Mouse (Mus musculus) lung, embryonic 15.5 days (tissue): ENCODE measurements around the gene Adam8. TPM values are rescaled to one million over a fixed set of nuclear protein-coding genes. Genes with fewer than 3 reads are reported as not detected.

Source experiments
- ATAC-seq: fragments of 200-750 bp; cut with Nextera tagmentation; 2 replicates; pipeline ENCODE4 v1.8.0; 2017; ENCODE audit warnings: moderate number of reproducible peaks, borderline replicate concordance; ENCODE audit not compliant: low FRiP score, low TSS enrichment; ENCODE audit errors: extremely low read depth
- H3K27ac ChIP-seq: fragments of 300-500 bp; sonication (generic); 2 replicates; pipeline ENCODE4 v1.5.1; 2015; ENCODE audit warnings: moderate library complexity, mild to moderate bottlenecking, inconsistent platforms
- H3K27me3 ChIP-seq: fragments of 300-500 bp; sonication (generic); 2 replicates; pipeline ENCODE4 v1.6.1; 2015; ENCODE audit warnings: inconsistent platforms
- H3K36me3 ChIP-seq: fragments of 300-500 bp; sonication (generic); 2 replicates; pipeline ENCODE4 v1.6.1; 2015; ENCODE audit warnings: inconsistent platforms
- H3K4me1 ChIP-seq: fragments of 300-500 bp; sonication (generic); 2 replicates; pipeline ENCODE4 v1.6.1; 2015; ENCODE audit warnings: inconsistent platforms
- H3K4me2 ChIP-seq: fragments of 300-500 bp; sonication (generic); 2 replicates; pipeline ENCODE4 v1.6.1; 2015; ENCODE audit warnings: inconsistent platforms, mild to moderate bottlenecking, moderate library complexity
- H3K4me3 ChIP-seq: fragments of 300-500 bp; sonication (generic); 2 replicates; pipeline ENCODE4 v1.5.1; 2015; ENCODE audit warnings: mild to moderate bottlenecking, inconsistent platforms
- H3K9ac ChIP-seq: fragments of 300-500 bp; sonication (generic); 2 replicates; pipeline ENCODE4 v1.6.1; 2015; ENCODE audit warnings: inconsistent platforms
- H3K9me3 ChIP-seq: fragments of 300-500 bp; sonication (generic); 2 replicates; pipeline ENCODE4 v1.6.1; 2016; ENCODE audit warnings: inconsistent platforms
- WGBS: fragments of 180-500 bp; shearing (Covaris S2); methylation state at CpG from one replicate; pipeline ENCODE4 v1.1.7; 2015; 5-methylcytosine and 5-hydroxymethylcytosine counted together
- microRNA counts: library from miRNA; unstranded; fragments of <30 nt; microRNA quantifications from one replicate; lab custom pipeline; 2016
- microRNA-seq: library from miRNA; unstranded; fragments of <30 nt; microRNA quantifications from one replicate; pipeline ENCODE4, GENCODE M21; 2016
- polyA plus RNA-seq: library from polyadenylated mRNA; unstranded; fragments of >200 nt; fragmentation: Nextera tagmentation; extraction: Ambion mirVana; gene quantifications from 2 replicates; pipeline ENCODE4 v1.2.1, GENCODE M21; 2015

Gene Adam8
- polyA plus RNA-seq, 1 experiment from 2014 or later, result 1.8 TPM

- H3K9ac ChIP-seq, result no peak within 1 kb of the TSS
- peak; percentile 68 for ATAC-seq
- no peak within 1 kb of the TSS for H3K27ac ChIP-seq
Measured at GRCm38 (mm10) chr7:139943674-139944281, 48.6 kb downstream of the Adam8 start, which contains the start of gene Utf1. Gene Utf1, plus strand, starts transcription at chr7:139943789.

GRCm38 (mm10) chr7:139940476-139941209 is 51.7 kb downstream of the Adam8 start:
- WGBS, result 59% methylated on average over 16 of the region's 16 CpGs
- ATAC-seq, result no peak
- H3K36me3 ChIP-seq, result no peaks in the 10 kb centered on the region
- H3K27ac ChIP-seq, result no peak overlapping the region
- peaks cover 60% of the 10 kb centered on the region for H3K27me3 ChIP-seq
- H3K9ac ChIP-seq, result no peak overlapping the region
- no peak overlapping the region for H3K4me3 ChIP-seq
- H3K9me3 ChIP-seq, result no peaks in the 10 kb centered on the region
- no peak overlapping the region for H3K4me2 ChIP-seq
- H3K4me1 ChIP-seq, result 0 out of 2 replicates have a peak, but pooled peaks cover 6% of the 10 kb centered on the region

More at GRCm38 (mm10) chr7:139943674-139944281, 48.6 kb downstream of the Adam8 start, which contains the start of gene Utf1:
- 2% methylated on average over 59 of the region's 59 CpGs for WGBS
- peaks cover 89% of the 10 kb centered on the region for H3K27me3 ChIP-seq
- H3K36me3 ChIP-seq, result no peaks in the 10 kb centered on the region
- H3K9me3 ChIP-seq, result no peaks in the 10 kb centered on the region
- 0 out of 2 replicates have a peak, but pooled peaks cover 6% of the 10 kb centered on the region for H3K4me1 ChIP-seq
- H3K4me3 ChIP-seq, result peak within 1 kb of the TSS; percentile 32
- peak within 1 kb of the TSS; percentile 47 for H3K4me2 ChIP-seq

GRCm38 (mm10) chr7:139937810-139938209 is 54.6 kb downstream of the Adam8 start:
- Histone ChIP-seq H3K36me3 (no peaks in the 10 kb centered on the region), H3K9ac (no peak overlapping the region), H3K4me1 (no peaks in the 10 kb centered on the region), H3K27ac (no peak overlapping the region), H3K4me3 (no peak overlapping the region), H3K27me3 (peaks cover 32% of the 10 kb centered on the region), H3K4me2 (no peak overlapping the region), H3K9me3 (no peaks in the 10 kb centered on the region)
- WGBS, result 66% methylated on average over 5 of the region's 5 CpGs
- ATAC-seq, result no peak

- Histone ChIP-seq H3K36me3 (no peaks in the 10 kb centered on the region), H3K27ac (no peak overlapping the region), H3K4me2 (no peak overlapping the region), H3K4me1 (no peaks in the 10 kb centered on the region), H3K27me3 (peaks cover 25% of the 10 kb centered on the region), H3K9me3 (no peaks in the 10 kb centered on the region), H3K4me3 (no peak overlapping the region), H3K9ac (no peak overlapping the region)
- no peak for ATAC-seq
- 50% methylated on average over 3 of the region's 3 CpGs for WGBS
Measured at GRCm38 (mm10) chr7:139937138-139937537, 55.2 kb downstream of the Adam8 start.

- Histone ChIP-seq H3K27ac (no peak overlapping the region), H3K9ac (no peak overlapping the region), H3K4me1 (no peaks in the 10 kb centered on the region), H3K36me3 (no peaks in the 10 kb centered on the region), H3K4me2 (no peak overlapping the region), H3K4me3 (no peak overlapping the region), H3K27me3 (peaks cover 21% of the 10 kb centered on the region), H3K9me3 (no peaks in the 10 kb centered on the region)
- 75% methylated on average over 10 of the region's 10 CpGs for WGBS
- no peak for ATAC-seq
Measured at GRCm38 (mm10) chr7:139936705-139937104, 55.7 kb downstream of the Adam8 start.

- no peak overlapping the region for H3K4me3 ChIP-seq
- no peak overlapping the region for H3K4me2 ChIP-seq
- ATAC-seq, result peak; percentile 38; the same call in 1 of the 2 replicates
- H3K9me3 ChIP-seq, result no peaks in the 10 kb centered on the region
- H3K9ac ChIP-seq, result no peak overlapping the region
- no peaks in the 10 kb centered on the region for H3K4me1 ChIP-seq
- H3K27me3 ChIP-seq, result no peaks in the 10 kb centered on the region
- no peaks in the 10 kb centered on the region for H3K36me3 ChIP-seq
- no peak overlapping the region for H3K27ac ChIP-seq
- WGBS, result 18% methylated on average over 11 of the region's 11 CpGs
Measured at GRCm38 (mm10) chr7:139930732-139931131, 61.6 kb downstream of the Adam8 start.

MicroRNAs encoded within 50 kb of the gene (microRNA counts, 519-probe panel; counts per million panel counts)
- 2,261 counts per million, percentile 32 among the panel's probes with 10 or more counts for microRNA mmu-miR-202-3p (lab: Ali Mortazavi, UCI)
- 2,615 counts per million, percentile 61 among the panel's probes with 10 or more counts for microRNA mmu-miR-202-5p (lab: Ali Mortazavi, UCI)

Small RNA genes lying within 50 kb of the gene (microRNA-seq; reads per million reads assigned to microRNA genes)
- gene Mir202 (not detected), gene Mir7062 (1.9 reads per million, percentile 4 among the genes with 10 or more reads in this experiment), gene mmu-mir-7686 (not detected)

Other genes with a start within 250 kb of the Adam8 start
- gene Adgra1, start 158.4 kb downstream of the Adam8 start, polyA plus RNA-seq, result not detected in 2 replicates
- gene Kndc1, start 97.9 kb downstream of the Adam8 start, polyA plus RNA-seq, result 0.64 and 0.69 TPM in 2 replicates
- 0.31 TPM in 1 of 2 replicates, not detected in the other for gene Utf1, start 48.8 kb downstream of the Adam8 start, polyA plus RNA-seq
- gene 6430531B16Rik, start 13.8 kb downstream of the Adam8 start, polyA plus RNA-seq, result 1.2 and 1.7 TPM in 2 replicates
- 40.0 and 40.1 TPM in 2 replicates for gene Zfp511, start 43.8 kb upstream of the Adam8 start, polyA plus RNA-seq
- gene Tubgcp2, start 44.1 kb upstream of the Adam8 start, polyA plus RNA-seq, result 53.2 and 56.4 TPM in 2 replicates
- not detected in 2 replicates for gene Msx3, start 56.5 kb upstream of the Adam8 start, polyA plus RNA-seq
- gene Caly, start 90.0 kb upstream of the Adam8 start, polyA plus RNA-seq, result 0.66 and 1.1 TPM in 2 replicates
- not detected in 2 replicates for gene Prap1, start 100.8 kb upstream of the Adam8 start, polyA plus RNA-seq
- gene Fuom, start 109.9 kb upstream of the Adam8 start, polyA plus RNA-seq, result 19.1 and 19.8 TPM in 2 replicates
- 21.6 and 22.3 TPM in 2 replicates for gene Paox, start 123.2 kb upstream of the Adam8 start, polyA plus RNA-seq
- 145 and 147 TPM in 2 replicates for gene Echs1, start 123.9 kb upstream of the Adam8 start, polyA plus RNA-seq
- 25.2 and 26.2 TPM in 2 replicates for gene Mtg1, start 145.0 kb upstream of the Adam8 start, polyA plus RNA-seq
- 0.11 and 0.27 TPM in 2 replicates for gene Sprn, start 162.3 kb upstream of the Adam8 start, polyA plus RNA-seq
- gene Olfr522, start 172.2 kb upstream of the Adam8 start, polyA plus RNA-seq, result not detected in 2 replicates
- gene Olfr523, start 180.7 kb upstream of the Adam8 start, polyA plus RNA-seq, result not detected in 2 replicates
- gene Olfr524, start 213.4 kb upstream of the Adam8 start, polyA plus RNA-seq, result 0.05 TPM in 1 of 2 replicates, not detected in the other
- gene Cd163l1, start 225.7 kb upstream of the Adam8 start, polyA plus RNA-seq, result 0.44 and 3.1 TPM in 2 replicates